Mouse (Mus musculus): ENCODE results near the gene Olfr406.

- no peak for TF ChIP-seq CTCF (IDR thresholded peaks at IDR 0.05 in 2 of 3, conservative IDR thresholded peaks at IDR 0.05 in 1 of 3; ENCODE audit: control insufficient read depth in 1 of 3, insufficient read depth in 1 of 3, low read depth in 2 of 3, low read length in 3 of 3, poor library complexity in 1 of 3, severe bottlenecking in 1 of 3)
- TF ChIP-seq USF1 (IDR thresholded peaks at IDR 0.05; ENCODE audit: low read depth, low read length): no peak
Measured at GRCm38 (mm10) chr11:74241201-74241600, 18.4 kb upstream of the Olfr406 start.
